Mouse (Mus musculus): ENCODE measurements around the gene Fbxw2.
"Not testable (repeated sequence)": the region's sequence is repeated elsewhere in the genome, so short reads cannot be mapped to it uniquely, and the experiment has no call there.

Fbxw2 gene

GRCm38 (mm10) chr2:34773673-34774072 is 52.4 kb downstream of the Fbxw2 start:
- no peak for ATAC-seq (ENCODE audit: low TSS enrichment)

GRCm38 (mm10) chr2:34772252-34773235 is 53.6 kb downstream of the Fbxw2 start:
- ATAC-seq (ENCODE audit: low TSS enrichment): peak; percentile 36

DNA sequence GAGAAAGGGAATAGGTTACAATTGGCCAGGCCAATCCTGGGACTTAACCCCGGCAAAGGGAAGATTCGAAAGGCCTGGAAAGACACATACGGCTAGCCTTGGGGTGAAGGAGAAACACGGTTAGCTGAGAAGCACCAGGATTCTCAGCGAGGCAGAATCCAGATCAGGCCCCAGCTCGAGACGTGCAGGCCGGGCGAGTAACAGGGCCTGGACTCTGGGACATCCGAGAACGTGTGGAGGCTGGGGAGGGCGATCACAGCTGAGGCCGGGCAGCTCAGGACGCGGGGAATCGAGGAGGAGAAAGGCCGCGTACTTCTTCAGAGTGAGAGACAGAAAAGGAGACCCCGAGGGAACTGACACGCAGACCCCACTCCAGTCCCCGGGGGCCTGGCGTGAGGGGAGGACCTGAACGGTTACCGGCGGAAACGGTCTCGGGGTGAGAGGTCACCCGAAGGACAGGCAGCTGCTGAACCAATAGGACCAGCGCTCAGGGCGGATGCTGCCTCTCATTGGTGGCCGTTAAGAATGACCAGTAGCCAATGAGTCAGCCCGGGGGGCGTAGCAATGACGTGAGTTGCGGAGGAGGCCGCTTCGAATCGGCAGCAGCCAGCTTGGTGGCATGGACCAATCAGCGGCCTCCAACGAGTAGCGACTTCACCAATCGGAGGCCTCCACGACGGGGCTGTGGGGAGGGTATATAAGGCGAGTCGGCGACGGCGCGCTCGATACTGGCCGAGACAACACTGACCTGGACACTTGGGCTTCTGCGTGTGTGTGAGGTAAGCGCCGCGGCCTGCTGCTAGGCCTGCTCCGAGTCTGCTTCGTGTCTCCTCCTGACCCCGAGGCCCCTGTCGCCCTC is 54.5 kb downstream of the Fbxw2 start, which contains the start of gene Hspa5:
Gene Hspa5 (plus strand): TSS at position 603 of the 859 bp plus-strand sequence.
- ATAC-seq (ENCODE audit: low TSS enrichment): peak; percentile 97

DNA sequence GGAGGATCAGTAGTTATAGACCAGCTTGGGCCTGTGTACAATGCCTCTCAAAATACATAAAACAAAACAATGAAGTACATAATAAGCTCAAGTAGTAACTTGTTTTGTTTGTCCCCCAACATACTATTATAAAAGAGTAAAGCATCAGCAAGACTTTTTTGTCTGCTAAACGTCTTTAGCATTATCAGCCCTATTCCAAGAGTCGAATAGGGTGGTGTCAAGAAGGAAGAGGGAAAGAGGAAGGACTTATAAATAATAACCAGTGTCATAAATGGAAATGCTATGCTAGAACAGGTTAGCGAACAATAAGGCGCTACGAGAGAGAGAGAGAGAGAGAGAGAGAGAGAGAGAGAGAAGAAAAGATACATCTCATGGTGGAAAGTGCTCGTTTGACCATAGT is 55.2 kb downstream of the Fbxw2 start:
- ATAC-seq (ENCODE audit: low TSS enrichment): no peak

DNA sequence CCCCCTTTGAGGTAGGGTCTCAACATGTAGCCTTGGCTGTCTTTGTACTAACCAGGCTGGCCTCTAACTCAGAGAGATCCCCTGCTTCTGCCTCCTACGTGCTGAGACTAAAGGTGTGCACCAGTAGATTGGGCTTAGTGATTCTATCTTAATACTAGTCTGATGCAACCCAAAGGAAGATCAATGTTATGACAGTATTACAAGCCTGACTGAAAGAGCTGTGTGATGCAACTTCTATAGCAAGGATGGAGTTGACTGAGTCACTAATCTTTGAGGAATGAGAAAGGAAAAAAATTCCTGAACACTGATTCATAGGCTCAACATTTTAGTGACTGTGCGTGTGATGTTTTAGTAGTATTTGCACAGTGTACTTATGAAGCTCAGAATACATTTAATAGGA is 56.1 kb downstream of the Fbxw2 start:
- ATAC-seq (ENCODE audit: low TSS enrichment): no peak

- ATAC-seq (ENCODE audit: low TSS enrichment): no peak
These were observed 61.3 kb downstream of the Fbxw2 start for GRCm38 (mm10) chr2:34764801-34765200.

- no peak for ATAC-seq (ENCODE audit: low TSS enrichment)
These were observed 63.2 kb downstream of the Fbxw2 start for GRCm38 (mm10) chr2:34762872-34763271.

- no peak for ATAC-seq (ENCODE audit: low TSS enrichment)
These were observed 63.9 kb downstream of the Fbxw2 start for GRCm38 (mm10) chr2:34762174-34762573.

GRCm38 (mm10) chr2:34761272-34761671 is 64.8 kb downstream of the Fbxw2 start:
- not testable (repeated sequence) for ATAC-seq (ENCODE audit: low TSS enrichment)

GRCm38 (mm10) chr2:34757341-34757740 is 68.8 kb downstream of the Fbxw2 start:
- ATAC-seq (ENCODE audit: low TSS enrichment): no peak

DNA sequence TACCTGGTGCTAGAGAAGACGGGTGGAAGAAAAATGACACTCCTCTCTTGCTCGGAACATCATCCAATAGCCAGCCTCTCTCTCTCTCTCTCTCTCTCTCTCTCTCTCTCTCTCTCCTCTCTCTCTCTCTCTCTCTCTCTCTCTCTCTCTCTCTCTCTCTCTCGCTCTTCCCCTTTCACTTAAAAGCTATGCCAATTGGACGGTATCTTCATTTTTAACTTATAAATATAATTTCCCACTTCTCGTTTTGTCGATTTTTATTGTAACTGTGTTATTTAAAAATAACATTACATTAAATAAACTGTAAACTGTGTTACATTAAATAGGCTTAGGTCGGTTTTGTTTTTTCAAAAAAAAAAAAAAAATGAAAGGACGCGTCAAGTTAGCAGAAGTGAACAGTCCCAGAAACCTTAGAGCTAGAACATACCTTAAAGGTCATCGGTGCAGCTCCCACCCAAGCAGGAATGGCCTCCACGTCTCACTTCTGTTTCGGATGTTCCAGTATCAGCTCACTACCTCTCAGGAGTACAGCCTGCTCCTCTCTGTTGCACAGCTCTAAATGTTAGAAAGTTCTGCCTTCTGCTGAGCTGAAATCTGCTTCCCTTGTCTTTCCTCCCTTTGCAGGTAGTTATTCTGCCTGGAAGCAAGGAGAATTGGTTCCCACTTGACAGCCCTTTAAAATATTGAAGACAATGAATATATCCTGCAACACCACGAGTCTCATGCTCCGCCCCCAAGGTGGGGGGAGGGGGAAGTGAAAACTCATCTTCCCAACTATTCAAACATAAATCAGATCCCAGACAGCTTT is 71.4 kb downstream of the Fbxw2 start, which contains the start of gene Gapvd1:
Gene Gapvd1 (minus strand): TSS at position 682 of the 808 bp plus-strand sequence.
- ATAC-seq (ENCODE audit: low TSS enrichment): no peak

Data from frontal cortex, adult (tissue).